Mouse (Mus musculus): Measurements from ENCODE around the gene Zdhhc20. TPM values are rescaled to one million over a fixed set of nuclear protein-coding genes. Genes with fewer than 3 reads are reported as not detected.

The Zdhhc20 gene
- total and polyA plus RNA-seq, 3 experiments, result 4.6 to 11.4 TPM; not detected in 1

DNA sequence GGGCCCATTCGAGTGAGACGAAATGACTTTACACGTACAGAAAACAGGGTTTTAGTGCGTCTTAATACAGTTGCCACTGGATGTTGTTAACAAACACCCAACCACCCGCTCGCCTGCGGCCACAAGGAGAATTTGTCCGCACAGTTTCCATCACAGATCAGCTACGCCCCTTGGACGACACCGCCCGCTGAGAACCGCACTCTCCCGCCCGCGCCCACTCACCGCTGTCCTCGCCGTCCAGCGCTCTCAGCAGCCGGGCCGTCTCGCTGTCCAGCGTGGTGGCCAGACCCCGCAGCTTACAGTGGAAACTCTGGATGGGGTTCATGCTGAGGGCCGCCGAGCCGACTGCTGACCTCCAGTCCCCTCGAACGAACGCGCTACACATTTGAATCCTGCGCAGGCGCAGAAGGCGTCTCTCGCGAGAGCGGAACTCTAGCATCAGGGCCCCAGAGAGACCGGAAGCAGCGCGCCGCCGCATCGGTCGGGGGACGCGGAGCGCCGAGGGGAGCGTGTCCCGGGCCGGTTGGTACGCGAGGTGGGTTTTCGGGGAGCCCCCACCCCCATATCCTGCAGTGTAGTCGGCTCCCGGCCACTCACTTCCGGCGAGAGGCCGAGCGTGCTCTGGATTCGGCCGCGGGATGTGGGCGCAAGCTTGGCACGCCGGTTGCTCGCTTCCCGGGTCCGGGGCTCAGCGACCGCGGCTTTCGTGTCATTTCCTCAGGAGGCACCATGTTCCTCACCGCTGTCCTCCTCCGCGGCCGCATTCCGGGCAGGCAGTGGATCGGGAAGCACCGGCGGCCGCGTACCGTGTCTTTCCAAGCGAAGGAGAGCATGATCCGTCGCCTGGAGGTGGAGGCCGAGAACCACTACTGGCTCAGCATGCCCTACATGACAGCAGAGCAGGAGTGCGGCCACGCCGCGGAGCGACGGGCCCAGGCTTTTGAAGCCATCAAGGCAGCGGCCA lies 64.0 kb downstream of the Zdhhc20 start, which contains the start of the genes Ska3 and Mrpl57 (continued):
- TF ChIP-seq ZKSCAN1 (IDR thresholded peaks at IDR 0.05; ENCODE audit: low read depth, low read length) (no peak), CHD2 (IDR thresholded peaks at IDR 0.05; ENCODE audit: low read length) (peak; percentile 96), MYC (IDR thresholded peaks at IDR 0.05; ENCODE audit: low read depth, low read length) (peak; percentile 69), ZC3H11A (IDR thresholded peaks at IDR 0.05; ENCODE audit: low read depth, low read length) (no peak), MAFK (IDR thresholded peaks at IDR 0.05; ENCODE audit: borderline replicate concordance, low read depth, low read length) (no peak), RAD21 (IDR thresholded peaks at IDR 0.05; ENCODE audit: low read depth, low read length) (no peak), POLR2AphosphoS5 (IDR thresholded peaks at IDR 0.05; ENCODE audit: borderline replicate concordance, low read depth, low read length) (peak; percentile 7; the same call in 1 of the 2 replicates), CHD1 (IDR thresholded peaks at IDR 0.05; ENCODE audit: low read depth, low read length) (peak; percentile 90), ZMIZ1 (IDR thresholded peaks at IDR 0.05; ENCODE audit: low read depth, low read length) (peak; percentile 85), MAZ (IDR thresholded peaks at IDR 0.05; ENCODE audit: low read depth, low read length) (peak; percentile 31; the same call in 1 of the 2 replicates), ELF1 (IDR thresholded peaks at IDR 0.05; ENCODE audit: low read depth, low read length) (peak; percentile 94)

DNA sequence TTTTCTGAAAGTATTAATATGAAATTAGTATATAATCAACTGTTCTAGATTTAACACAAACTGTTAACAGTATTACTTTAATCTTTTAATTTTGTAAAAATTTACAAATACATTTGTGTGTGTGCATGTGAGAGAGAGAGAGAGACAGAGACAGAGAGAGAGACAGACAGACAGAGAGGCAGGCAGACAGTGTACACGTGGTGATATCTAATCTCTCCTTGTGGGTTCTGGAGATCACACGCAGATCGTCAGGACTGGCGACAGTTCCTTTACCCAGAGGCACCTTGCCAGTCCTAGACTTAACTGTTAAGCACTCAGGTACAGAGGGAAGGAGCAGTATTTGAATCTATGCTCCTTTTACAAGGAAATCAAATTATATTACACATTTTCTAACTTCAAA lies 69.2 kb downstream of the Zdhhc20 start:
- H3K27me3 ChIP-seq (ENCODE audit: control insufficient read depth in 1 of 2, insufficient read depth in 2 of 2, low read length in 2 of 2), result no peaks in the 10 kb centered on the region
- H3K36me3 ChIP-seq (ENCODE audit: control insufficient read depth in 1 of 2, insufficient read depth in 2 of 2, low read length in 2 of 2), result peaks cover 25 to 41% of the 10 kb centered on the region in 2 experiments
- peak; percentile 38 for DNase-seq (ENCODE audit: low read depth, low spot score)

More for the DNA sequence above, 69.2 kb downstream of the Zdhhc20 start:
- Histone ChIP-seq H3K9me3 (replicated peaks; ENCODE audit: insufficient read depth, low read length) (no peaks in the 10 kb centered on the region), H3K27ac (ENCODE audit: control insufficient read depth, low read depth, low read length) (no peak overlapping the region), H3K4me1 (ENCODE audit: control insufficient read depth in 1 of 2, insufficient read depth in 2 of 2, low read length in 2 of 2) (peaks cover 13 to 14% of the 10 kb centered on the region in 2 experiments; a peak in 3 of 4 replicates), H3K4me3 (ENCODE audit: control insufficient read depth in 1 of 2, insufficient read depth in 1 of 2, low read depth in 2 of 2, low read length in 2 of 2) (no peak overlapping the region), H3K9ac (ENCODE audit: control insufficient read depth, low read depth, low read length, poor library complexity, severe bottlenecking) (no peak overlapping the region), H3K79me2 (ENCODE audit: control insufficient read depth, insufficient read depth, low read length, poor library complexity) (peaks cover 25% of the 10 kb centered on the region)
- TF ChIP-seq SIN3A (IDR thresholded peaks at IDR 0.05; ENCODE audit: low read length), result peak; percentile 72
- TF ChIP-seq GATA1 (IDR thresholded peaks at IDR 0.05; ENCODE audit: low read depth, low read length), result peak; percentile 73
- TF ChIP-seq MYC (IDR thresholded peaks at IDR 0.05; ENCODE audit: low read depth, low read length), result peak; percentile 69; the same call in 1 of the 2 replicates
- TF ChIP-seq CTCF (IDR thresholded peaks at IDR 0.05 in 2 of 3, conservative IDR thresholded peaks at IDR 0.05 in 1 of 3; ENCODE audit: control insufficient read depth in 1 of 3, insufficient read depth in 1 of 3, low read depth in 2 of 3, low read length in 3 of 3, poor library complexity in 1 of 3, severe bottlenecking in 1 of 3), result no peak
- TF ChIP-seq ZC3H11A (IDR thresholded peaks at IDR 0.05; ENCODE audit: low read depth, low read length), result no peak
- TF ChIP-seq USF1 (IDR thresholded peaks at IDR 0.05; ENCODE audit: low read depth, low read length), result peak; percentile 62; the same call in 1 of the 2 replicates
- no peak for TF ChIP-seq NELFE (IDR thresholded peaks at IDR 0.05; ENCODE audit: low read depth, low read length)
- TF ChIP-seq MAX (IDR thresholded peaks at IDR 0.05; ENCODE audit: low read length), result peak; percentile 80
- no peak for TF ChIP-seq MEF2A (IDR thresholded peaks at IDR 0.05; ENCODE audit: extremely low read depth, insufficient replicate concordance, low read depth, low read length, poor library complexity, severe bottlenecking)
- TF ChIP-seq ETS1 (IDR thresholded peaks at IDR 0.05; ENCODE audit: low read depth, low read length), result peak; percentile 33; the same call in 1 of the 2 replicates
- peak; percentile 20 to 38; a peak in 1 of 4 replicates for TF ChIP-seq EP300 (IDR thresholded peaks at IDR 0.05; ENCODE audit: low read depth in 1 of 2, low read length in 2 of 2)
- TF ChIP-seq MAZ (IDR thresholded peaks at IDR 0.05; ENCODE audit: low read depth, low read length), result no peak
- TF ChIP-seq MXI1 (IDR thresholded peaks at IDR 0.05; ENCODE audit: low read depth, low read length), result peak; percentile 79
- TF ChIP-seq TCF12 (IDR thresholded peaks at IDR 0.05; ENCODE audit: low read depth, low read length), result peak; percentile 44; the same call in 1 of the 2 replicates
- TF ChIP-seq RAD21 (IDR thresholded peaks at IDR 0.05; ENCODE audit: low read depth, low read length), result no peak
- TF ChIP-seq NRF1 (IDR thresholded peaks at IDR 0.05; ENCODE audit: insufficient read depth, low read depth, low read length, poor library complexity, severe bottlenecking), result no peak

Data from MEL (cell line).